ENCODE assay signal across 13 mouse cellular contexts in genomic region chr3:92637745-92638652, GRCm38 (mm10). TPM values are rescaled to one million over a fixed set of nuclear protein-coding genes. Genes with fewer than 3 reads are reported as not detected.
DNase-seq lines count a peak whose midpoint lies in the region; ATAC-seq and TF ChIP-seq lines count a peak whose summit lies in the region.
"Had no signal": no experiment of that assay in that cellular context is flagged by ENCODE, and none has a peak within 500 bp of the region (broad histone marks: within the 10 kb centered on the region; RNA-seq: fewer than 3 reads in every experiment).

No protein-coding gene starts in this region.

- H3K4me1 ChIP-seq in kidney, adult 2 months (ENCODE audit: control insufficient read depth, insufficient read depth, low read length) = no peaks in the 10 kb centered on the region; the same call in 1 of the 2 replicates
- H3K4me1 ChIP-seq in hindbrain, embryonic 15.5 days (replicated peaks) = no peaks in the 10 kb centered on the region
- H3K4me1 ChIP-seq in kidney, embryonic 16.5 days (ENCODE audit: insufficient read depth, low read length) = no peaks in the 10 kb centered on the region
- H3K4me1 ChIP-seq in neural tube, embryonic 14.5 days (ENCODE audit: control insufficient read depth, insufficient read depth, low read length) = no peaks in the 10 kb centered on the region

- peak; percentile 86 for DNase-seq in kidney, adult 2 months
- DNase-seq in kidney, postnatal 10 days = no peak
- no peak for DNase-seq in thymus, postnatal 25 days
- no peak for DNase-seq in ovary, postnatal 14 days (ENCODE audit: low spot score)
- DNase-seq: heart, adult 11 months had no signal

- TF ChIP-seq POLR2A in kidney, adult 2 months (IDR thresholded peaks at IDR 0.05; ENCODE audit: low read depth, low read length) = no peak

- H3K4me3 ChIP-seq in kidney, adult 2 months (ENCODE audit: insufficient read depth, low read depth, low read length) = no peak overlapping the region
- H3K4me3 ChIP-seq in hindbrain, embryonic 15.5 days = no peak overlapping the region
- no peak overlapping the region for H3K4me3 ChIP-seq in kidney, embryonic 16.5 days (ENCODE audit: low read length)
- no peak overlapping the region for H3K4me3 ChIP-seq in neural tube, embryonic 14.5 days (ENCODE audit: low read depth, low read length)

- TF ChIP-seq CTCF in kidney, adult 2 months (conservative IDR thresholded peaks at IDR 0.05; ENCODE audit: insufficient read depth, insufficient read length, low read depth, low read length) = no peak

- no peaks in the 10 kb centered on the region for H3K9me3 ChIP-seq in hindbrain, embryonic 15.5 days
- H3K9me3 ChIP-seq in kidney, embryonic 16.5 days (ENCODE audit: low read length) = no peaks in the 10 kb centered on the region
- no peaks in the 10 kb centered on the region for H3K9me3 ChIP-seq in neural tube, embryonic 14.5 days (ENCODE audit: control insufficient read depth, low read length)

- WGBS in kidney, adult 2 months = 17% methylated on average over 1 of the region's 1 CpGs
- 29% methylated on average over 1 of the region's 1 CpGs for WGBS in hindbrain, embryonic 15.5 days
- 31% methylated on average over 1 of the region's 1 CpGs for WGBS in kidney, embryonic 16.5 days
- 24% methylated on average over 1 of the region's 1 CpGs for WGBS in neural tube, embryonic 14.5 days

- no peaks in the 10 kb centered on the region for H3K27me3 ChIP-seq in kidney, adult 2 months (replicated peaks; ENCODE audit: control insufficient read depth, insufficient read depth, low read length)
- no peaks in the 10 kb centered on the region for H3K27me3 ChIP-seq in hindbrain, embryonic 15.5 days
- no peaks in the 10 kb centered on the region for H3K27me3 ChIP-seq in kidney, embryonic 16.5 days (ENCODE audit: insufficient read depth, low read length)
- no peaks in the 10 kb centered on the region for H3K27me3 ChIP-seq in neural tube, embryonic 14.5 days (ENCODE audit: control insufficient read depth, insufficient read depth, low read length)

- no peaks in the 10 kb centered on the region for H3K36me3 ChIP-seq in kidney, adult 2 months (ENCODE audit: control insufficient read depth, insufficient read depth, low read length)
- no peaks in the 10 kb centered on the region for H3K36me3 ChIP-seq in hindbrain, embryonic 15.5 days
- no peaks in the 10 kb centered on the region for H3K36me3 ChIP-seq in kidney, embryonic 16.5 days (ENCODE audit: insufficient read depth, low read length)
- no peaks in the 10 kb centered on the region for H3K36me3 ChIP-seq in neural tube, embryonic 14.5 days (ENCODE audit: control insufficient read depth, insufficient read depth, low read length)

- H3K9ac ChIP-seq in hindbrain, embryonic 15.5 days = no peak overlapping the region
- no peak overlapping the region for H3K9ac ChIP-seq in kidney, embryonic 16.5 days (replicated peaks; ENCODE audit: low read length)
- no peak overlapping the region for H3K9ac ChIP-seq in neural tube, embryonic 14.5 days (replicated peaks; ENCODE audit: low read depth, low read length)

- H3K4me2 ChIP-seq in hindbrain, embryonic 15.5 days = no peak overlapping the region
- H3K4me2 ChIP-seq in kidney, embryonic 16.5 days (replicated peaks; ENCODE audit: low read depth, low read length) = no peak overlapping the region
- no peak overlapping the region for H3K4me2 ChIP-seq in neural tube, embryonic 14.5 days (ENCODE audit: low read depth, low read length)
- H3K4me2 ChIP-seq: liver, embryonic 11.5 days had no signal

- ATAC-seq in hindbrain, embryonic 15.5 days (ENCODE audit: low FRiP score, low read depth) = peak; percentile 42; the same call in 1 of the 2 replicates
- peak; percentile 85 for ATAC-seq in kidney, embryonic 16.5 days (ENCODE audit: low FRiP score, low TSS enrichment)
- ATAC-seq in neural tube, embryonic 14.5 days (ENCODE audit: low read depth) = peak; percentile 71; the same call in 1 of the 2 replicates
- ATAC-seq: lung, postnatal 0 days; Patski had no signal

- peak overlapping the region; percentile 39 for H3K27ac ChIP-seq in kidney, adult 2 months (ENCODE audit: insufficient read depth, low read depth, low read length)
- no peak overlapping the region for H3K27ac ChIP-seq in hindbrain, embryonic 15.5 days (replicated peaks)
- no peak overlapping the region for H3K27ac ChIP-seq in kidney, embryonic 16.5 days (ENCODE audit: low read length)
- H3K27ac ChIP-seq in neural tube, embryonic 14.5 days (ENCODE audit: low read depth, low read length) = no peak overlapping the region

RNA-seq across cellular contexts. Expression of gene Lce1a1, which starts 10.1 kb away (rescaled TPM):
- not detected in 2 replicates for polyA plus RNA-seq in kidney, adult 2 months (2012; rRNA removed)
- polyA plus RNA-seq in hindbrain, embryonic 15.5 days (2015; fragmentation: Nextera tagmentation; extraction: Ambion mirVana) = not detected in 2 replicates
- not detected in 2 replicates for polyA plus RNA-seq in kidney, embryonic 16.5 days (2015; fragmentation: Nextera tagmentation; extraction: Ambion mirVana)
- not detected in 2 replicates for polyA plus RNA-seq in neural tube, embryonic 14.5 days (2014; fragmentation: Nextera tagmentation; extraction: Ambion mirVana)
- polyA plus RNA-seq: heart, postnatal 0 days; liver, embryonic 11.5 days; lung, postnatal 0 days; Patski had no signal

RNA-seq across cellular contexts. Expression of gene Lce6a, which starts 16.5 kb away (rescaled TPM):
- not detected in 2 replicates for polyA plus RNA-seq in kidney, adult 2 months (2012; rRNA removed)
- not detected in 2 replicates for polyA plus RNA-seq in hindbrain, embryonic 15.5 days (2015; fragmentation: Nextera tagmentation; extraction: Ambion mirVana)
- not detected in 2 replicates for polyA plus RNA-seq in kidney, embryonic 16.5 days (2015; fragmentation: Nextera tagmentation; extraction: Ambion mirVana)
- polyA plus RNA-seq in neural tube, embryonic 14.5 days (2014; fragmentation: Nextera tagmentation; extraction: Ambion mirVana) = not detected in 2 replicates
- polyA plus RNA-seq: heart, postnatal 0 days; liver, embryonic 11.5 days; lung, postnatal 0 days; Patski; stomach, embryonic 16.5 days had no signal

RNA-seq across cellular contexts. Expression of gene Lce1b, which starts 18.7 kb away (rescaled TPM):
- not detected in 2 replicates for polyA plus RNA-seq in kidney, adult 2 months (2012; rRNA removed)
- polyA plus RNA-seq in hindbrain, embryonic 15.5 days (2015; fragmentation: Nextera tagmentation; extraction: Ambion mirVana) = not detected in 2 replicates
- polyA plus RNA-seq in kidney, embryonic 16.5 days (2015; fragmentation: Nextera tagmentation; extraction: Ambion mirVana) = not detected in 2 replicates
- not detected in 2 replicates for polyA plus RNA-seq in neural tube, embryonic 14.5 days (2014; fragmentation: Nextera tagmentation; extraction: Ambion mirVana)
- polyA plus RNA-seq: heart, postnatal 0 days; liver, embryonic 11.5 days; lung, postnatal 0 days; Patski; stomach, embryonic 16.5 days had no signal

RNA-seq across cellular contexts. Expression of gene 2210017I01Rik, which starts 30.7 kb away (rescaled TPM):
- polyA plus RNA-seq in kidney, adult 2 months (2012; rRNA removed) = not detected in 2 replicates
- not detected in 2 replicates for polyA plus RNA-seq in hindbrain, embryonic 15.5 days (2015; fragmentation: Nextera tagmentation; extraction: Ambion mirVana)
- not detected in 2 replicates for polyA plus RNA-seq in kidney, embryonic 16.5 days (2015; fragmentation: Nextera tagmentation; extraction: Ambion mirVana)
- not detected in 2 replicates for polyA plus RNA-seq in neural tube, embryonic 14.5 days (2014; fragmentation: Nextera tagmentation; extraction: Ambion mirVana)
- polyA plus RNA-seq: heart, postnatal 0 days; liver, embryonic 11.5 days; lung, postnatal 0 days; Patski; stomach, embryonic 16.5 days had no signal

RNA-seq across cellular contexts. Expression of gene Lce1a2, which starts 32.1 kb away (rescaled TPM):
- polyA plus RNA-seq in kidney, adult 2 months (2012; rRNA removed) = not detected in 2 replicates
- polyA plus RNA-seq in hindbrain, embryonic 15.5 days (2015; fragmentation: Nextera tagmentation; extraction: Ambion mirVana) = not detected in 2 replicates
- polyA plus RNA-seq in kidney, embryonic 16.5 days (2015; fragmentation: Nextera tagmentation; extraction: Ambion mirVana) = not detected in 2 replicates
- not detected in 2 replicates for polyA plus RNA-seq in neural tube, embryonic 14.5 days (2014; fragmentation: Nextera tagmentation; extraction: Ambion mirVana)
- polyA plus RNA-seq: heart, postnatal 0 days; liver, embryonic 11.5 days; lung, postnatal 0 days; Patski had no signal
